Mouse (Mus musculus): ENCODE results near the gene Mybpc3. TPM values are rescaled to one million over a fixed set of nuclear protein-coding genes. Genes with fewer than 3 reads are reported as not detected.

Gene Mybpc3
- polyA plus RNA-seq, 1 experiment from 2014 or later = 0.49 TPM

GRCm38 (mm10) chr2:91160591-91160990, 42.6 kb downstream of the Mybpc3 start:
- no peak overlapping the region for H3K9ac ChIP-seq (ENCODE audit: low read length)
- 96% methylated on average over 6 of the region's 6 CpGs for WGBS
- H3K4me2 ChIP-seq (ENCODE audit: low read depth) = no peak overlapping the region
- ATAC-seq (ENCODE audit: insufficient read depth, low FRiP score, low TSS enrichment) = no peak
- no peak overlapping the region for H3K27ac ChIP-seq (ENCODE audit: low read depth, low read length)
- no peak overlapping the region for H3K4me3 ChIP-seq (ENCODE audit: low read depth, low read length)
- H3K27me3 ChIP-seq (ENCODE audit: control insufficient read depth, insufficient read depth, low read length) = no peaks in the 10 kb centered on the region
- no peak for DNase-seq (ENCODE audit: low spot score)
- H3K36me3 ChIP-seq (ENCODE audit: control insufficient read depth, insufficient read depth, low read length) = peaks cover 5% of the 10 kb centered on the region
- H3K4me1 ChIP-seq (ENCODE audit: control insufficient read depth, insufficient read depth, low read length) = no peaks in the 10 kb centered on the region
- H3K9me3 ChIP-seq (ENCODE audit: control insufficient read depth, low read length) = no peaks in the 10 kb centered on the region

- no peak for ATAC-seq (ENCODE audit: insufficient read depth, low FRiP score, low TSS enrichment)
- 88% methylated on average over 4 of the region's 4 CpGs for WGBS
Observed at GRCm38 (mm10) chr2:91162952-91163351, 45.0 kb downstream of the Mybpc3 start.

GRCm38 (mm10) chr2:91163532-91163931, 45.6 kb downstream of the Mybpc3 start:
- H3K27me3 ChIP-seq (ENCODE audit: control insufficient read depth, insufficient read depth, low read length) = no peaks in the 10 kb centered on the region
- H3K9ac ChIP-seq (ENCODE audit: low read length) = no peak overlapping the region
- H3K36me3 ChIP-seq (ENCODE audit: control insufficient read depth, insufficient read depth, low read length) = peaks cover 5% of the 10 kb centered on the region
- H3K4me2 ChIP-seq (ENCODE audit: low read depth) = no peak overlapping the region
- WGBS = 88% methylated on average over 5 of the region's 5 CpGs
- no peaks in the 10 kb centered on the region for H3K9me3 ChIP-seq (ENCODE audit: control insufficient read depth, low read length)
- H3K4me1 ChIP-seq (ENCODE audit: control insufficient read depth, insufficient read depth, low read length) = no peaks in the 10 kb centered on the region
- H3K27ac ChIP-seq (ENCODE audit: low read depth, low read length) = no peak overlapping the region
- DNase-seq (ENCODE audit: low spot score) (no peak), ATAC-seq (ENCODE audit: insufficient read depth, low FRiP score, low TSS enrichment) (no peak)
- H3K4me3 ChIP-seq (ENCODE audit: low read depth, low read length) = no peak overlapping the region

More at GRCm38 (mm10) chr2:91162952-91163351, 45.0 kb downstream of the Mybpc3 start:
- Histone ChIP-seq H3K9me3 (ENCODE audit: control insufficient read depth, low read length) (no peaks in the 10 kb centered on the region), H3K9ac (ENCODE audit: low read length) (no peak overlapping the region), H3K27me3 (ENCODE audit: control insufficient read depth, insufficient read depth, low read length) (no peaks in the 10 kb centered on the region), H3K4me2 (ENCODE audit: low read depth) (no peak overlapping the region), H3K27ac (ENCODE audit: low read depth, low read length) (no peak overlapping the region), H3K4me1 (ENCODE audit: control insufficient read depth, insufficient read depth, low read length) (no peaks in the 10 kb centered on the region), H3K4me3 (ENCODE audit: low read depth, low read length) (no peak overlapping the region), H3K36me3 (ENCODE audit: control insufficient read depth, insufficient read depth, low read length) (peaks cover 5% of the 10 kb centered on the region)
- no peak for DNase-seq (ENCODE audit: low spot score)

- ATAC-seq (ENCODE audit: insufficient read depth, low FRiP score, low TSS enrichment) (no peak), DNase-seq (ENCODE audit: low spot score) (no peak)
- H3K4me3 ChIP-seq (ENCODE audit: low read depth, low read length) = no peak overlapping the region
- H3K27me3 ChIP-seq (ENCODE audit: control insufficient read depth, insufficient read depth, low read length) = no peaks in the 10 kb centered on the region
- H3K4me1 ChIP-seq (ENCODE audit: control insufficient read depth, insufficient read depth, low read length) = no peaks in the 10 kb centered on the region
- H3K9me3 ChIP-seq (ENCODE audit: control insufficient read depth, low read length) = no peaks in the 10 kb centered on the region
- H3K4me2 ChIP-seq (ENCODE audit: low read depth) = no peak overlapping the region
- H3K27ac ChIP-seq (ENCODE audit: low read depth, low read length) = no peak overlapping the region
- no peak overlapping the region for H3K9ac ChIP-seq (ENCODE audit: low read length)
- peaks cover 6% of the 10 kb centered on the region; the same call in 1 of the 2 replicates for H3K36me3 ChIP-seq (ENCODE audit: control insufficient read depth, insufficient read depth, low read length)
- 92% methylated on average over 6 of the region's 6 CpGs for WGBS
Observed at GRCm38 (mm10) chr2:91164991-91165390, 47.0 kb downstream of the Mybpc3 start.

GRCm38 (mm10) chr2:91167629-91168028, 49.7 kb downstream of the Mybpc3 start:
- H3K36me3 ChIP-seq (ENCODE audit: control insufficient read depth, insufficient read depth, low read length) = peaks cover 7% of the 10 kb centered on the region
- no peaks in the 10 kb centered on the region for H3K4me1 ChIP-seq (ENCODE audit: control insufficient read depth, insufficient read depth, low read length)
- no peak overlapping the region for H3K27ac ChIP-seq (ENCODE audit: low read depth, low read length)
- WGBS = 64% methylated on average over 4 of the region's 4 CpGs
- no peaks in the 10 kb centered on the region for H3K9me3 ChIP-seq (ENCODE audit: control insufficient read depth, low read length)
- H3K9ac ChIP-seq (ENCODE audit: low read length) = no peak overlapping the region; the same call in 1 of the 2 replicates
- no peak for ATAC-seq (ENCODE audit: insufficient read depth, low FRiP score, low TSS enrichment)
- H3K27me3 ChIP-seq (ENCODE audit: control insufficient read depth, insufficient read depth, low read length) = no peaks in the 10 kb centered on the region
- no peak overlapping the region for H3K4me3 ChIP-seq (ENCODE audit: low read depth, low read length)
- no peak overlapping the region for H3K4me2 ChIP-seq (ENCODE audit: low read depth)
- DNase-seq (ENCODE audit: low spot score) = no peak

GRCm38 (mm10) chr2:91169587-91170322, 51.8 kb downstream of the Mybpc3 start:
- Histone ChIP-seq H3K4me2 (ENCODE audit: low read depth) (no peak overlapping the region), H3K27me3 (ENCODE audit: control insufficient read depth, insufficient read depth, low read length) (no peaks in the 10 kb centered on the region), H3K9ac (ENCODE audit: low read length) (no peak overlapping the region), H3K27ac (ENCODE audit: low read depth, low read length) (no peak overlapping the region), H3K4me1 (ENCODE audit: control insufficient read depth, insufficient read depth, low read length) (no peaks in the 10 kb centered on the region), H3K36me3 (ENCODE audit: control insufficient read depth, insufficient read depth, low read length) (peaks cover 7% of the 10 kb centered on the region), H3K9me3 (ENCODE audit: control insufficient read depth, low read length) (no peaks in the 10 kb centered on the region), H3K4me3 (ENCODE audit: low read depth, low read length) (no peak overlapping the region)
- DNase-seq (ENCODE audit: low spot score) (no peak), ATAC-seq (ENCODE audit: insufficient read depth, low FRiP score, low TSS enrichment) (no peak)
- WGBS = 89% methylated on average over 25 of the region's 25 CpGs

GRCm38 (mm10) chr2:91175490-91175889, 57.5 kb downstream of the Mybpc3 start:
- H3K4me2 ChIP-seq (ENCODE audit: low read depth) = no peak overlapping the region
- 90% methylated on average over 4 of the region's 4 CpGs for WGBS
- H3K36me3 ChIP-seq (ENCODE audit: control insufficient read depth, insufficient read depth, low read length) = peaks cover 3% of the 10 kb centered on the region
- DNase-seq (ENCODE audit: low spot score) (no peak), ATAC-seq (ENCODE audit: insufficient read depth, low FRiP score, low TSS enrichment) (no peak)
- H3K9me3 ChIP-seq (ENCODE audit: control insufficient read depth, low read length) = no peaks in the 10 kb centered on the region
- H3K4me1 ChIP-seq (ENCODE audit: control insufficient read depth, insufficient read depth, low read length) = 0 out of 2 replicates have a peak, but pooled peaks cover 2% of the 10 kb centered on the region
- no peak overlapping the region for H3K4me3 ChIP-seq (ENCODE audit: low read depth, low read length)
- H3K27me3 ChIP-seq (ENCODE audit: control insufficient read depth, insufficient read depth, low read length) = no peaks in the 10 kb centered on the region
- no peak overlapping the region for H3K9ac ChIP-seq (ENCODE audit: low read length)
- H3K27ac ChIP-seq (ENCODE audit: low read depth, low read length) = no peak overlapping the region

- Histone ChIP-seq H3K4me2 (ENCODE audit: low read depth) (no peak overlapping the region), H3K36me3 (ENCODE audit: control insufficient read depth, insufficient read depth, low read length) (peaks cover 3% of the 10 kb centered on the region), H3K4me1 (ENCODE audit: control insufficient read depth, insufficient read depth, low read length) (0 out of 2 replicates have a peak, but pooled peaks cover 5% of the 10 kb centered on the region), H3K4me3 (ENCODE audit: low read depth, low read length) (no peak overlapping the region), H3K9ac (ENCODE audit: low read length) (no peak overlapping the region), H3K27ac (ENCODE audit: low read depth, low read length) (no peak overlapping the region), H3K9me3 (ENCODE audit: control insufficient read depth, low read length) (no peaks in the 10 kb centered on the region), H3K27me3 (ENCODE audit: control insufficient read depth, insufficient read depth, low read length) (no peaks in the 10 kb centered on the region)
- 87% methylated on average over 6 of the region's 6 CpGs for WGBS
- ATAC-seq (ENCODE audit: insufficient read depth, low FRiP score, low TSS enrichment) = no peak
- DNase-seq (ENCODE audit: low spot score) = no peak
Observed at GRCm38 (mm10) chr2:91176234-91176633, 58.3 kb downstream of the Mybpc3 start.

- Histone ChIP-seq H3K9me3 (ENCODE audit: control insufficient read depth, low read length) (no peaks in the 10 kb centered on the region), H3K4me2 (ENCODE audit: low read depth) (no peak overlapping the region), H3K4me3 (ENCODE audit: low read depth, low read length) (no peak overlapping the region), H3K27me3 (ENCODE audit: control insufficient read depth, insufficient read depth, low read length) (no peaks in the 10 kb centered on the region), H3K27ac (ENCODE audit: low read depth, low read length) (no peak overlapping the region), H3K4me1 (ENCODE audit: control insufficient read depth, insufficient read depth, low read length) (peaks cover 12% of the 10 kb centered on the region), H3K36me3 (ENCODE audit: control insufficient read depth, insufficient read depth, low read length) (no peaks in the 10 kb centered on the region), H3K9ac (ENCODE audit: low read length) (no peak overlapping the region)
- DNase-seq (ENCODE audit: low spot score) (no peak), ATAC-seq (ENCODE audit: insufficient read depth, low FRiP score, low TSS enrichment) (no peak)
- WGBS = 42% methylated on average over 4 of the region's 4 CpGs
Observed at GRCm38 (mm10) chr2:91179825-91180224, 61.9 kb downstream of the Mybpc3 start.
